Mouse (Mus musculus): ENCODE results near the gene Calm2. TPM values are rescaled to one million over a fixed set of nuclear protein-coding genes. Genes with fewer than 3 reads are reported as not detected.

Calm2 gene
- polyA plus RNA-seq, 1 experiment from 2014 or later, result 744 TPM

- Histone ChIP-seq H3K4me1 (replicated peaks; ENCODE audit: control insufficient read depth, insufficient read depth, low read length) (peaks cover 28% of the 10 kb centered on the region), H3K36me3 (ENCODE audit: control insufficient read depth, insufficient read depth, low read length) (no peaks in the 10 kb centered on the region), H3K27me3 (replicated peaks; ENCODE audit: control insufficient read depth, insufficient read depth, low read length) (0 out of 2 replicates have a peak, but pooled peaks cover 3% of the 10 kb centered on the region), H3K4me2 (no peak overlapping the region), H3K27ac (ENCODE audit: low read depth, low read length) (peak overlapping the region; percentile 74; the same call in 1 of the 2 replicates), H3K4me3 (ENCODE audit: low read depth, low read length) (no peak overlapping the region), H3K9me3 (ENCODE audit: control insufficient read depth, low read length) (no peaks in the 10 kb centered on the region), H3K9ac (ENCODE audit: low read depth, low read length) (no peak overlapping the region)
- no peak for ATAC-seq (replicated peaks; ENCODE audit: low FRiP score)
- 78% methylated on average over 5 of the region's 5 CpGs for WGBS
- no peak for DNase-seq (ENCODE audit: low spot score)
Measured at GRCm38 (mm10) chr17:87468616-87469015, 21.9 kb upstream of the Calm2 start.

GRCm38 (mm10) chr17:87461499-87461896 lies 14.8 kb upstream of the Calm2 start:
- Histone ChIP-seq H3K9ac (ENCODE audit: low read depth, low read length) (no peak overlapping the region), H3K4me2 (no peak overlapping the region), H3K36me3 (ENCODE audit: control insufficient read depth, insufficient read depth, low read length) (no peaks in the 10 kb centered on the region), H3K27me3 (replicated peaks; ENCODE audit: control insufficient read depth, insufficient read depth, low read length) (0 out of 2 replicates have a peak, but pooled peaks cover 4% of the 10 kb centered on the region), H3K27ac (ENCODE audit: low read depth, low read length) (no peak overlapping the region), H3K9me3 (ENCODE audit: control insufficient read depth, low read length) (no peaks in the 10 kb centered on the region), H3K4me3 (ENCODE audit: low read depth, low read length) (no peak overlapping the region), H3K4me1 (replicated peaks; ENCODE audit: control insufficient read depth, insufficient read depth, low read length) (peaks cover 27% of the 10 kb centered on the region)
- ATAC-seq (replicated peaks; ENCODE audit: low FRiP score) (no peak), DNase-seq (ENCODE audit: low spot score) (no peak)
- WGBS, result 52% methylated on average over 3 of the region's 3 CpGs

- peaks cover 27% of the 10 kb centered on the region for H3K4me1 ChIP-seq (replicated peaks; ENCODE audit: control insufficient read depth, insufficient read depth, low read length)
- no peak overlapping the region for H3K4me3 ChIP-seq (ENCODE audit: low read depth, low read length)
- H3K9me3 ChIP-seq (ENCODE audit: control insufficient read depth, low read length), result no peaks in the 10 kb centered on the region
- no peak for DNase-seq (ENCODE audit: low spot score)
- H3K36me3 ChIP-seq (ENCODE audit: control insufficient read depth, insufficient read depth, low read length), result no peaks in the 10 kb centered on the region
- H3K4me2 ChIP-seq, result peak overlapping the region; percentile 60
- no peak overlapping the region for H3K9ac ChIP-seq (ENCODE audit: low read depth, low read length)
- no peak overlapping the region for H3K27ac ChIP-seq (ENCODE audit: low read depth, low read length)
- ATAC-seq (replicated peaks; ENCODE audit: low FRiP score), result no peak
- 37% methylated on average over 17 of the region's 17 CpGs for WGBS
- 0 out of 2 replicates have a peak, but pooled peaks cover 4% of the 10 kb centered on the region for H3K27me3 ChIP-seq (replicated peaks; ENCODE audit: control insufficient read depth, insufficient read depth, low read length)
Measured at GRCm38 (mm10) chr17:87460669-87461498, 14.1 kb upstream of the Calm2 start.

- H3K36me3 ChIP-seq (ENCODE audit: control insufficient read depth, insufficient read depth, low read length), result no peaks in the 10 kb centered on the region
- H3K4me3 ChIP-seq (ENCODE audit: low read depth, low read length), result no peak overlapping the region
- H3K9me3 ChIP-seq (ENCODE audit: control insufficient read depth, low read length), result no peaks in the 10 kb centered on the region
- ATAC-seq (replicated peaks; ENCODE audit: low FRiP score) (peak; percentile 19; the same call in 1 of the 2 replicates), DNase-seq (ENCODE audit: low spot score) (no peak)
- peak overlapping the region; percentile 60 for H3K4me2 ChIP-seq
- H3K27me3 ChIP-seq (replicated peaks; ENCODE audit: control insufficient read depth, insufficient read depth, low read length), result 0 out of 2 replicates have a peak, but pooled peaks cover 4% of the 10 kb centered on the region
- peaks cover 27% of the 10 kb centered on the region for H3K4me1 ChIP-seq (replicated peaks; ENCODE audit: control insufficient read depth, insufficient read depth, low read length)
- H3K27ac ChIP-seq (ENCODE audit: low read depth, low read length), result no peak overlapping the region
- WGBS, result 19% methylated on average over 14 of the region's 14 CpGs
- peak overlapping the region; percentile 31; the same call in 1 of the 2 replicates for H3K9ac ChIP-seq (ENCODE audit: low read depth, low read length)
Measured at GRCm38 (mm10) chr17:87459750-87460668, 13.3 kb upstream of the Calm2 start.

GRCm38 (mm10) chr17:87458911-87459749 lies 12.4 kb upstream of the Calm2 start:
- Histone ChIP-seq H3K9ac (ENCODE audit: low read depth, low read length) (peak overlapping the region; percentile 31; the same call in 1 of the 2 replicates), H3K27me3 (replicated peaks; ENCODE audit: control insufficient read depth, insufficient read depth, low read length) (0 out of 2 replicates have a peak, but pooled peaks cover 4% of the 10 kb centered on the region)
- peak; percentile 48 for DNase-seq (ENCODE audit: low spot score)

GRCm38 (mm10) chr17:87457961-87458360 lies 11.2 kb upstream of the Calm2 start:
- no peak for ATAC-seq (replicated peaks; ENCODE audit: low FRiP score)
- DNase-seq (ENCODE audit: low spot score), result no peak
- 70% methylated on average over 7 of the region's 7 CpGs for WGBS

More at GRCm38 (mm10) chr17:87458911-87459749, 12.4 kb upstream of the Calm2 start:
- Histone ChIP-seq H3K9me3 (ENCODE audit: control insufficient read depth, low read length) (no peaks in the 10 kb centered on the region), H3K36me3 (ENCODE audit: control insufficient read depth, insufficient read depth, low read length) (no peaks in the 10 kb centered on the region), H3K27ac (ENCODE audit: low read depth, low read length) (peak overlapping the region; percentile 50; the same call in 1 of the 2 replicates), H3K4me1 (replicated peaks; ENCODE audit: control insufficient read depth, insufficient read depth, low read length) (peaks cover 27% of the 10 kb centered on the region), H3K4me2 (peak overlapping the region; percentile 60), H3K4me3 (ENCODE audit: low read depth, low read length) (no peak overlapping the region)
- peak; percentile 55; the same call in 1 of the 2 replicates for ATAC-seq (replicated peaks; ENCODE audit: low FRiP score)
- 8% methylated on average over 13 of the region's 17 CpGs for WGBS

GRCm38 (mm10) chr17:87454121-87454520 lies 7.4 kb upstream of the Calm2 start:
- ATAC-seq (replicated peaks; ENCODE audit: low FRiP score), result no peak
- 89% methylated on average over 3 of the region's 3 CpGs for whole genome bisulfite sequencing
- H3K4me1 ChIP-seq (replicated peaks; ENCODE audit: control insufficient read depth, insufficient read depth, low read length), result peaks cover 13% of the 10 kb centered on the region
- no peaks in the 10 kb centered on the region for H3K27me3 ChIP-seq (replicated peaks; ENCODE audit: control insufficient read depth, insufficient read depth, low read length)
- no peak overlapping the region for H3K27ac ChIP-seq (ENCODE audit: low read depth, low read length)
- H3K9ac ChIP-seq (ENCODE audit: low read depth, low read length), result no peak overlapping the region
- no peaks in the 10 kb centered on the region for H3K9me3 ChIP-seq (ENCODE audit: control insufficient read depth, low read length)
- H3K4me3 ChIP-seq (ENCODE audit: low read depth, low read length), result no peak overlapping the region
- H3K36me3 ChIP-seq (ENCODE audit: control insufficient read depth, insufficient read depth, low read length), result no peaks in the 10 kb centered on the region
- DNase-seq (ENCODE audit: low spot score), result no peak
- H3K4me2 ChIP-seq, result no peak overlapping the region

More at GRCm38 (mm10) chr17:87457961-87458360, 11.2 kb upstream of the Calm2 start:
- Histone ChIP-seq H3K9me3 (ENCODE audit: control insufficient read depth, low read length) (no peaks in the 10 kb centered on the region), H3K9ac (ENCODE audit: low read depth, low read length) (no peak overlapping the region), H3K27ac (ENCODE audit: low read depth, low read length) (no peak overlapping the region), H3K4me3 (ENCODE audit: low read depth, low read length) (no peak overlapping the region), H3K4me2 (no peak overlapping the region), H3K27me3 (replicated peaks; ENCODE audit: control insufficient read depth, insufficient read depth, low read length) (0 out of 2 replicates have a peak, but pooled peaks cover 4% of the 10 kb centered on the region), H3K36me3 (ENCODE audit: control insufficient read depth, insufficient read depth, low read length) (no peaks in the 10 kb centered on the region), H3K4me1 (replicated peaks; ENCODE audit: control insufficient read depth, insufficient read depth, low read length) (peaks cover 27% of the 10 kb centered on the region)
